Mouse (Mus musculus): ENCODE measurements around the gene Mtcl1. TPM values are rescaled to one million over a fixed set of nuclear protein-coding genes. Genes with fewer than 3 reads are reported as not detected.
A peak's percentile ranks its signal among the peaks of the same experiment; 100 is the strongest.

The Mtcl1 gene
- polyA plus RNA-seq, 1 experiment from 2014 or later: 0.83 TPM

DNA sequence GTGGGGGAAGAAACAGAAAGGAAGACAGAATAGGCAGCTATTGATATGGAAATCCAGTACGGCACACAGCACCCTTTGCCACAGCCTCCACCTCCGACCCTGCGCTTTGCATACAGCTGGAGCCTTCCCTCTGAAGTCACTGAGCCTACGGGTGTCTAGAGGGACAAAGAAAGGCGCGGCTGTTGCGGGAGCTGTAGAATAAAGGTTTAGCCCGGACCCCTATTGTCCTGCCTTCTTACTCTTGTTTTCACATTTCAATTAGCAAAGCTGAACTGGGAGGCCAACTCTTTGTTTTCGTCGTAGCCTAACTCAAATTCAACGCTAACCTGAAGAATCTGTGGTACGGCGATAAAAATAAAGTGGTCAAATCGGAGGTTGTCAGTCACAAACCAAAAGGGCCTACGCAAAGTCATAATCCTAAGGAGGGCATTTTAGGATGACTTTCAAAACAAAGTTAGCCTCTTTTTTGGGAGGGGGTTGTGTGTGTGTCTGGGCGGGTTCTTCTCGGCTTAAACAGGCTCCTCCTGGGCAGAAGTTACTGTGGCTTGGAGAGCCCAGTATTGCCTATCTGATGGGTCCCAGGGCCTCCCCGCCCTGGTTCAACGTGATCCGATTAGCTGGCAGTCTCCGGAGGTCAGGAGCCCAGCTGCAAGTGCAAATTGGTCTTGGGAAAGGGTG is 30.4 kb upstream of the Mtcl1 start:
- Histone ChIP-seq H3K27ac (no peak overlapping the region), H3K4me2 (peak overlapping the region; percentile 54), H3K9ac (no peak overlapping the region), H3K4me1 (replicated peaks) (peaks cover 9% of the 10 kb centered on the region; the same call in 1 of the 2 replicates), H3K36me3 (no peaks in the 10 kb centered on the region), H3K4me3 (peak overlapping the region; percentile 15), H3K27me3 (peaks cover 14% of the 10 kb centered on the region), H3K9me3 (replicated peaks) (no peaks in the 10 kb centered on the region)
- WGBS: 15% methylated on average over 21 of the region's 21 CpGs
- no peak for ATAC-seq (replicated peaks; ENCODE audit: insufficient number of reproducible peaks, insufficient read depth, low FRiP score, low read depth)

- Histone ChIP-seq H3K9me3 (replicated peaks) (no peaks in the 10 kb centered on the region), H3K4me1 (replicated peaks) (peaks cover 9% of the 10 kb centered on the region; the same call in 1 of the 2 replicates), H3K9ac (no peak overlapping the region), H3K27me3 (peaks cover 11% of the 10 kb centered on the region), H3K27ac (no peak overlapping the region), H3K4me2 (peak overlapping the region; percentile 54), H3K36me3 (no peaks in the 10 kb centered on the region), H3K4me3 (peak overlapping the region; percentile 15)
- peak; percentile 47; the same call in 1 of the 2 replicates for ATAC-seq (replicated peaks; ENCODE audit: insufficient number of reproducible peaks, insufficient read depth, low FRiP score, low read depth)
- WGBS: 27% methylated on average over 13 of the region's 13 CpGs
Observed at GRCm38 (mm10) chr17:66479311-66479710, 29.8 kb upstream of the Mtcl1 start.

DNA sequence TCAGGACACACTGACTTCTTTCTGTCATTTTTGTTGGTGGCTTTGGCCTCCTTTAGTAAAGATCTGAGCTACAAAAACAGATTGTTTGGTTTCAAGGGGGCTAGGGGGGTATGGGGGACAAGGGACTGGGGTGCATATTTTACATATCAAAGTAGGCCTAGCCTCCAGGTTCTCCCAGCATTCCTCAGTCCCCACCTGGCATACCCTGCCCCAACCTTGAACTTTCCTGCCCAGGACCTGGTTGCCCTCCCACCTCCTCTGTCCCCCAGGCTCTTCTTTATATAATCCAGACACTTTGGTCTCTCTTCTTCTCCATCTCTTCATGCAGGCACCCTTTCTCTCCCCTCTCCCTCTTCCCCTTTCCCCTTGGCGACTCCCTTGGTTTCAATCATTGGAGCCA is 23.7 kb upstream of the Mtcl1 start:
- H3K36me3 ChIP-seq: no peaks in the 10 kb centered on the region
- H3K27ac ChIP-seq: no peak overlapping the region
- H3K9me3 ChIP-seq (replicated peaks): no peaks in the 10 kb centered on the region
- ATAC-seq (replicated peaks; ENCODE audit: insufficient number of reproducible peaks, insufficient read depth, low FRiP score, low read depth): no peak
- H3K4me1 ChIP-seq (replicated peaks): no peaks in the 10 kb centered on the region
- H3K9ac ChIP-seq: no peak overlapping the region
- H3K27me3 ChIP-seq: 0 out of 2 replicates have a peak, but pooled peaks cover 4% of the 10 kb centered on the region
- H3K4me2 ChIP-seq: no peak overlapping the region
- H3K4me3 ChIP-seq: no peak overlapping the region
- 91% methylated on average over 1 of the region's 1 CpGs for WGBS

GRCm38 (mm10) chr17:66471775-66472174 is 22.2 kb upstream of the Mtcl1 start:
- Histone ChIP-seq H3K4me3 (no peak overlapping the region), H3K4me1 (replicated peaks) (no peaks in the 10 kb centered on the region), H3K4me2 (no peak overlapping the region), H3K27ac (no peak overlapping the region), H3K9ac (no peak overlapping the region), H3K27me3 (0 out of 2 replicates have a peak, but pooled peaks cover 4% of the 10 kb centered on the region), H3K36me3 (no peaks in the 10 kb centered on the region), H3K9me3 (replicated peaks) (no peaks in the 10 kb centered on the region)
- ATAC-seq (replicated peaks; ENCODE audit: insufficient number of reproducible peaks, insufficient read depth, low FRiP score, low read depth): no peak
- WGBS: 53% methylated on average over 5 of the region's 5 CpGs

- H3K4me1 ChIP-seq (replicated peaks): no peaks in the 10 kb centered on the region
- ATAC-seq (replicated peaks; ENCODE audit: insufficient number of reproducible peaks, insufficient read depth, low FRiP score, low read depth): no peak
- H3K9ac ChIP-seq: no peak overlapping the region
- H3K27ac ChIP-seq: no peak overlapping the region
- 0 out of 2 replicates have a peak, but pooled peaks cover 3% of the 10 kb centered on the region for H3K27me3 ChIP-seq
- no peak overlapping the region for H3K4me3 ChIP-seq
- no peaks in the 10 kb centered on the region for H3K9me3 ChIP-seq (replicated peaks)
- H3K4me2 ChIP-seq: no peak overlapping the region
- no peaks in the 10 kb centered on the region for H3K36me3 ChIP-seq
- WGBS: 75% methylated on average over 4 of the region's 4 CpGs
Observed at GRCm38 (mm10) chr17:66471252-66471651, 21.7 kb upstream of the Mtcl1 start.

- 44% methylated on average over 8 of the region's 8 CpGs for WGBS
Observed at GRCm38 (mm10) chr17:66470020-66470419, 20.5 kb upstream of the Mtcl1 start.

DNA sequence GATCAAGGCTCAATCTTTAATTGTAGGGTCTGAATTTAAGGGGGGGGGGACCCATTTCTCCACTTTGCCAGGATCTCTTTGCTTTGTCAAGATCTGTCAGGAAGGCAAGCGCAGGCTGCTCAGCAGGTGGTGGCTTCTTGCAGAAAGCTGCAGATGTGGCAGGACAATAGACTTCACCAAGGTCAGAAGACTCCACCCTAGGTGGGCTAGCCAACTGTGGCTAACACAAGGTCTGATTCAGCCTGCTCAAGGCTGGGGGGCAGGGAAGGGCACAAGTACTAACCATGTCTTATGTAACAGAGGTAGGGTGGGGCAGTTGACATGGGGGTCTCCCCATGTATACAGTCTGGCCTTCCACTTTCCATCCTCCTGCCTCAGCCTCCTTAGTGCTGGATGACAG is 7.7 kb upstream of the Mtcl1 start:
- Histone ChIP-seq H3K27ac (no peak overlapping the region), H3K9ac (no peak overlapping the region), H3K9me3 (replicated peaks) (no peaks in the 10 kb centered on the region), H3K4me1 (replicated peaks) (no peaks in the 10 kb centered on the region), H3K27me3 (0 out of 2 replicates have a peak, but pooled peaks cover 3% of the 10 kb centered on the region), H3K36me3 (no peaks in the 10 kb centered on the region), H3K4me3 (no peak overlapping the region), H3K4me2 (no peak overlapping the region)
- 81% methylated on average over 1 of the region's 1 CpGs for WGBS
- no peak for ATAC-seq (replicated peaks; ENCODE audit: insufficient number of reproducible peaks, insufficient read depth, low FRiP score, low read depth)

More at GRCm38 (mm10) chr17:66470020-66470419, 20.5 kb upstream of the Mtcl1 start:
- H3K4me2 ChIP-seq: no peak overlapping the region
- no peak overlapping the region for H3K9ac ChIP-seq
- H3K9me3 ChIP-seq (replicated peaks): no peaks in the 10 kb centered on the region
- no peak overlapping the region for H3K4me3 ChIP-seq
- no peaks in the 10 kb centered on the region for H3K27me3 ChIP-seq
- no peaks in the 10 kb centered on the region for H3K4me1 ChIP-seq (replicated peaks)
- ATAC-seq (replicated peaks; ENCODE audit: insufficient number of reproducible peaks, insufficient read depth, low FRiP score, low read depth): no peak
- no peak overlapping the region for H3K27ac ChIP-seq
- no peaks in the 10 kb centered on the region for H3K36me3 ChIP-seq

DNA sequence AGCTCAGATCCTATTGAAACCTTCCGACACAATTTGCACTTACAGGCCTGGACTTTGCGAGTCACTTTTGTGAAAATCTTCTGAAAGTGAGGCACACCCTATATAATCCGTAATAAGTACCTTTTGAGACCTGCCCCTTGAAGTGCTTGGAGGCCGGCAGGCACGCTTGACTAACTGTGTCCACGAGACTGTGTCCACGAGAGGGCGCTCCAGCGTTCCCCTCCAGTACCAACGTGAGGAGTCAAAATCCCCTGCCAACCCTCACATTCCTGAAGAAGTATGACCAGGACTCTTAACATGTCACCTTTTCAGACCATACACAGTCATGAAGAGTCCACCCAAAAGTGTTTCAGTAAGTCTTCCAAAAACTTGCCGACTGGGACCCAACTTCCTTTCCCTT is 1.6 kb upstream of the Mtcl1 start:
- no peak for ATAC-seq (replicated peaks; ENCODE audit: insufficient number of reproducible peaks, insufficient read depth, low FRiP score, low read depth)
- H3K4me1 ChIP-seq (replicated peaks): peaks cover 27% of the 10 kb centered on the region
- H3K27me3 ChIP-seq: peaks cover 52% of the 10 kb centered on the region
- H3K4me3 ChIP-seq: 0 out of 2 replicates have a peak overlapping the region, but pooled peaks have one; percentile 85
- peak overlapping the region; percentile 100 for H3K4me2 ChIP-seq
- no peak overlapping the region for H3K9ac ChIP-seq
- H3K36me3 ChIP-seq: no peaks in the 10 kb centered on the region
- WGBS: 2% methylated on average over 11 of the region's 11 CpGs
- no peak overlapping the region for H3K27ac ChIP-seq
- H3K9me3 ChIP-seq (replicated peaks): no peaks in the 10 kb centered on the region

DNA sequence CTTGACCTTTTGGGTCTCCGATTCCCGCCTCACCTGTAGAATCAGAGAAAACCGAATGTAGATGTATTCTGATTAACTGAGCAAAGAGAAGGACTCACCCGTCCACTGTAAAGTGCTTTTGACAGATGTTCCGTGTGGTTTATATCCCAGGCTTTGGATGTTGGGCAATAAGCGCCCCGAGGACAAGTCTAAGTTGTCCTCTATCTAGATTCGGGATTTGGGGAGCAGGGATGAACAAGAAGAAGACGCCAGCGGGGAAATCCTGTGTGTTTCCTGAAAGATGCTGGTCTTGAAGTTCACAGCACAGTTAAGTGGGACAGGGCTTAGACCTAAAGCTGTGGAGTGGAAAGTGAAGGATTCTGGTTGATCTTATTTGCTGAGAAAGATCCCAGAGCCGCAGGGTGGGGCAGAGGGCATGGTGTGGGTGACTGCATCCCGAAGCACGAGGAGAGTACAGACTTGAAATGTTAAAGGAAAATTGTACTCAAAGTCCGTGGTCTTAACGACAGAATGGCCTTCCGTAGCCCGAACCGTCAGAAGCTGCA is 1.0 kb upstream of the Mtcl1 start:
- peaks cover 54% of the 10 kb centered on the region for H3K27me3 ChIP-seq

DNA sequence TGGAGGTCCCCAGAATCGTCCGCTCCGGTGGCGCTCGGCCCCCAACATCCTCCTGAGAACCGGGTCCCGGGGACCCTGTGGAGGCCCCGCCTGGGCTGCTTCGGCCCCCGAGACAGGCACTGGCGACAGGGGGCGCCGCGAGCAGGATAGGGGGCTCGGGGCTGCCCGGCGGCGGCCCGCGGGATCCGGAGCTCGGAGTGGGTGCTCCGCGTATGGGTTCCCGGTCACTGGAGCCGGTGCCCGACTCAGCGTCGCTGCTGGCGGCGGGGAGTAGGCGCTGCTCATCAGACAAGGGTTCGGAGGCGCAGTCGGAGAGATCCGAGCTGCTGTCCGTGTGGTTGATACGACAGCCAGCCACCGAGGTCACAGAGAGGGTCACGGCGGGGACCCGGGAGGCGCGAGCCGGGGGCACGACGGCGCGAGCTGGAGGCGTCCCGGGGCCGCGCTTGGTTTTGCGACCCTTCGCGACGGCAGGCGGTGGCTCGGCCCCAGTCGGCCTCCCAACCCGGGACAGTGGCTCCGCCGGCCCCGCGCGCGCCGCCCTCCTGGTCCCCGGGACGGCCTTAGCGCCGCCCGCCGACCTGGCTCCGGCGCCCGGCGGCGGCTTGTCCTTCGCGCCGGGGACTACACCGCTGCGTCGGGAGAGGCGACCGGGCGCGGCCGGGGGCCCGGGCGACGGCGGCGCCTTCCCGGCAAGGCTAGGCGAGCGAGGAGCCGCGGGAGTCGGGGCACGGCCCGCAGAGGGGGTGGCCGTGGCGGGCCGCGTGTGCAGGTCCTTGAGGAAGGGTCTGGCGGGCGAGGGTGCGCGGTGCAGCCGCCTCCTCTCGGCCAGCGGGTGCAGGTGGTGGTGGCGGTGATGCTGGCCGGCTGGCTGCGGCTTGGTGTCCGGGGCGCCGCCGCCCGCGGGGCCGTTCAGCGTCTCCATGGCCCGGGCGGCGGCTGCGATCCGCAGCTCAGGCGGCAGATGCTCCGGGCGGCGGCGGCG is 837 bp downstream of the Mtcl1 start:
- peaks cover 54% of the 10 kb centered on the region for H3K27me3 ChIP-seq
- under 1% methylated on average over 102 of the region's 136 CpGs for WGBS
- peak overlapping the region; percentile 73 for H3K9ac ChIP-seq
- peak overlapping the region; percentile 69 for H3K27ac ChIP-seq
- ATAC-seq (replicated peaks; ENCODE audit: insufficient number of reproducible peaks, insufficient read depth, low FRiP score, low read depth): peak; percentile 53
- peak overlapping the region; percentile 100 for H3K4me2 ChIP-seq
- H3K4me1 ChIP-seq (replicated peaks): peaks cover 27% of the 10 kb centered on the region
- peak overlapping the region; percentile 85 for H3K4me3 ChIP-seq
- no peaks in the 10 kb centered on the region for H3K9me3 ChIP-seq (replicated peaks)
- no peaks in the 10 kb centered on the region for H3K36me3 ChIP-seq

More for the DNA sequence above, 1.0 kb upstream of the Mtcl1 start:
- Histone ChIP-seq H3K27ac (no peak overlapping the region), H3K9me3 (replicated peaks) (no peaks in the 10 kb centered on the region), H3K36me3 (no peaks in the 10 kb centered on the region), H3K4me2 (peak overlapping the region; percentile 100), H3K4me1 (replicated peaks) (peaks cover 27% of the 10 kb centered on the region), H3K4me3 (peak overlapping the region; percentile 85), H3K9ac (peak overlapping the region; percentile 73; the same call in 1 of the 2 replicates)
- 5% methylated on average over 18 of the region's 18 CpGs for WGBS
- no peak for ATAC-seq (replicated peaks; ENCODE audit: insufficient number of reproducible peaks, insufficient read depth, low FRiP score, low read depth)

- Histone ChIP-seq H3K4me3 (peak overlapping the region; percentile 85), H3K27ac (no peak overlapping the region), H3K4me1 (replicated peaks) (peaks cover 27% of the 10 kb centered on the region), H3K9ac (peak overlapping the region; percentile 73), H3K36me3 (no peaks in the 10 kb centered on the region), H3K4me2 (peak overlapping the region; percentile 100), H3K9me3 (replicated peaks) (no peaks in the 10 kb centered on the region), H3K27me3 (peaks cover 54% of the 10 kb centered on the region)
- no peak for ATAC-seq (replicated peaks; ENCODE audit: insufficient number of reproducible peaks, insufficient read depth, low FRiP score, low read depth)
- WGBS: 2% methylated on average over 13 of the region's 13 CpGs
Observed at GRCm38 (mm10) chr17:66447978-66448377, 1.6 kb downstream of the Mtcl1 start.
